Mouse (Mus musculus) liver, embryonic 14.5 days (tissue): Measurements from ENCODE around the gene Etfrf1.

ENCODE experiments used
- CTCF ChIP-seq: IDR thresholded peaks from 2 replicates; pipeline ENCODE4 v1.5.1; 2016; ENCODE audit warnings: antibody characterized with exemption, low read depth, control low read depth
- EP300 ChIP-seq: IDR thresholded peaks from 2 replicates; pipeline ENCODE4 v1.6.1; 2016; ENCODE audit warnings: antibody characterized with exemption, low read depth

GRCm38 (mm10) chr6:145255952-145256700 is 45.2 kb downstream of the Etfrf1 start:
- 0 out of 2 replicates have a peak, but pooled peaks have one; percentile 21 for TF ChIP-seq CTCF
- no peak for TF ChIP-seq EP300
